Mouse (Mus musculus) embryonic facial prominence, embryonic 12.5 days (tissue): ENCODE measurements at regions not wholly inside any gene's neighbourhood (a gene's known extent, or its start where the extent isn't known, plus 50 kb on each side); places are given as distances from the start of the nearest gene placed in this dataset.

Source experiments
- ATAC-seq: fragments of 200-750 bp; cut with Nextera tagmentation; 2 replicates; pipeline ENCODE4 v1.8.0; 2017; ENCODE audit not compliant: insufficient number of reproducible peaks, insufficient read depth, low FRiP score, low TSS enrichment
- H3K27ac ChIP-seq: fragments of 300-500 bp; sonication (generic); 2 replicates; pipeline ENCODE4 v1.5.1; 2016; ENCODE audit warnings: mild to moderate bottlenecking
- H3K27me3 ChIP-seq: fragments of 300-500 bp; sonication (generic); 2 replicates; pipeline ENCODE4 v1.6.1; 2016; ENCODE audit warnings: mild to moderate bottlenecking, moderate library complexity
- H3K36me3 ChIP-seq: fragments of 300-500 bp; sonication (generic); 2 replicates; pipeline ENCODE4 v1.6.1; 2016; ENCODE audit warnings: mild to moderate bottlenecking
- H3K4me1 ChIP-seq: fragments of 300-500 bp; sonication (generic); 2 replicates; pipeline ENCODE4 v1.6.1; 2016
- H3K4me2 ChIP-seq: fragments of 300-500 bp; sonication (generic); replicated peaks from 2 replicates; pipeline ENCODE4 v1.6.1; 2016; ENCODE audit warnings: mild to moderate bottlenecking, moderate library complexity
- H3K4me3 ChIP-seq: fragments of 300-500 bp; sonication (generic); 2 replicates; pipeline ENCODE4 v1.5.1; 2016; ENCODE audit warnings: mild to moderate bottlenecking
- H3K9ac ChIP-seq: fragments of 300-500 bp; sonication (generic); 2 replicates; pipeline ENCODE4 v1.6.1; 2016; ENCODE audit warnings: mild to moderate bottlenecking, moderate library complexity
- H3K9me3 ChIP-seq: fragments of 300-500 bp; sonication (generic); 2 replicates; pipeline ENCODE4 v1.6.1; 2016; ENCODE audit warnings: mild to moderate bottlenecking, moderate library complexity
- WGBS: fragments of 180-500 bp; shearing (Covaris S2); methylation state at CpG from one replicate; pipeline ENCODE4 v1.1.7; 2016; 5-methylcytosine and 5-hydroxymethylcytosine counted together

- H3K27me3 ChIP-seq, result no peaks in the 10 kb centered on the region
- H3K4me2 ChIP-seq, result no peak overlapping the region
- ATAC-seq, result no peak
- no peak overlapping the region for H3K4me3 ChIP-seq
- H3K4me1 ChIP-seq, result no peaks in the 10 kb centered on the region
- H3K9ac ChIP-seq, result no peak overlapping the region
- no peaks in the 10 kb centered on the region for H3K36me3 ChIP-seq
- 73% methylated on average over 6 of the region's 6 CpGs for WGBS
- H3K27ac ChIP-seq, result no peak overlapping the region
- no peaks in the 10 kb centered on the region for H3K9me3 ChIP-seq
Measured at GRCm38 (mm10) chr3:143417401-143417800, 535.6 kb upstream of the Pkn2 start.

DNA sequence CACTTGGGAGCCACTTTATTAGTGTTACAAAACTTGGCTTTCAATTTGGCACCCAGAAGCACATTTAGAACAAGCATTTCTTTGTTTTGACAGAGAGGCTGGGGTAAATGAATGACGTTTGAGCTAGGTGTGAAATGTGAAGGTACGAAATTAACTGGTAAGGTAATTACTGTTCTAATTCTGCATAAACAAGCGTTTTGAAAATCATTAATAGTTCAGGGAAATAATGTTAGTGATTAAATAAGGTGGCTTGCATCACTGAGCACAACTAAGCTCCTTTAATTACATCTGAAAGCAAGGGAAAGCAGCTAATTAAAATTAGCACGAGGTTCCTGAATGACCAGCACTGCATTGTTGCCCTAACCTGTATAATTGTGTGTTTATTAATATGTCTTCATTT lies 529.9 kb upstream of the Pkn2 start:
- WGBS, result 50% methylated on average over 4 of the region's 4 CpGs
- H3K9me3 ChIP-seq, result no peaks in the 10 kb centered on the region
- no peaks in the 10 kb centered on the region for H3K36me3 ChIP-seq
- no peak overlapping the region for H3K4me3 ChIP-seq
- H3K27ac ChIP-seq, result no peak overlapping the region
- H3K4me2 ChIP-seq, result no peak overlapping the region
- H3K27me3 ChIP-seq, result no peaks in the 10 kb centered on the region
- H3K4me1 ChIP-seq, result no peaks in the 10 kb centered on the region
- no peak for ATAC-seq
- H3K9ac ChIP-seq, result no peak overlapping the region

DNA sequence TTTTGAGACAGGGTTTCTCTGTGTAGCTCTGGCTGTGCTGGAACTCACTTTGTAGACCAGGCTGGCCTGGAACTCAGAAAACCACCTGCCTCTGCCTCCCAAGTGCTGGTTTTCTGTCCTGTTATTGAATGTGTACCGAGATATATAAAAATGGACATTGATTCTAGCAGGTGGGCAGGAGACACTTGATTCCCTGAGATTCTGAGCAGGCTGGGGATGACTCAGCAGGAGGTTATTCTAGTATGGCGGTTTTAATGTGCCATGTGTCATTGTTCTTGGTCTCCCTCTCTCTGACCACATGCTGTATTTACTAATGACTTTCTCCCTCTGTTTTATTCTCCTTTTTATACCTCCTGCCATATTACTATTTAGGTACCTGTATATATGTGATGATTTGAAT lies 517.2 kb upstream of the Pkn2 start:
- 79% methylated on average over 2 of the region's 2 CpGs for WGBS
- ATAC-seq, result no peak
- H3K27me3 ChIP-seq, result no peaks in the 10 kb centered on the region

GRCm38 (mm10) chr3:143384357-143384756 lies 502.6 kb upstream of the Pkn2 start:
- Histone ChIP-seq H3K4me2 (no peak overlapping the region), H3K36me3 (no peaks in the 10 kb centered on the region), H3K9me3 (0 out of 2 replicates have a peak, but pooled peaks cover 2% of the 10 kb centered on the region), H3K4me1 (no peaks in the 10 kb centered on the region), H3K4me3 (no peak overlapping the region), H3K27ac (no peak overlapping the region), H3K9ac (no peak overlapping the region), H3K27me3 (no peaks in the 10 kb centered on the region)
- no peak for ATAC-seq
- WGBS, result 80% methylated on average over 1 of the region's 1 CpGs

More for the DNA sequence above, 517.2 kb upstream of the Pkn2 start:
- Histone ChIP-seq H3K27ac (no peak overlapping the region), H3K9me3 (no peaks in the 10 kb centered on the region), H3K9ac (no peak overlapping the region), H3K4me1 (no peaks in the 10 kb centered on the region), H3K4me2 (no peak overlapping the region), H3K4me3 (no peak overlapping the region), H3K36me3 (no peaks in the 10 kb centered on the region)

DNA sequence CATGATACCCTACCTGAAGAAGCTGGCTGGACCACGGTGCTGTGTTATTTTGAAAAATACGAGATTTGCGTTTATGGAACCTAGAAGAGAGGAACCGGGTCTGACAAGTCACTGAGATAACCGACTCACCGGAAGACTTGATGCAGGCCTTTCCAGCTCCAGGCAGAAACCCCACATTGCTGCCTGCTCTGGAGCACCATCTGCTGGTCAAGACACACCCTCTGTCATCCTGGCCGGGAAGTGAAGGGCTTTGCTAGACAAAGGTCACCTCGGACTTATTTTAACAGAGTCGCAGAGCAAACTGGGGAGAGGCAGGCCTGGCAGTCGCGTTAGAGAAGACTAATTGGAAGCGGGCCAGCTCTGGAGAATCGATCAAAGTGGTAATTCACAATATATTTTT lies 497.4 kb upstream of the Pkn2 start:
- H3K36me3 ChIP-seq, result no peaks in the 10 kb centered on the region
- WGBS, result 13% methylated on average over 13 of the region's 13 CpGs
- H3K27me3 ChIP-seq, result no peaks in the 10 kb centered on the region
- H3K27ac ChIP-seq, result no peak overlapping the region
- H3K4me2 ChIP-seq, result no peak overlapping the region
- H3K4me1 ChIP-seq, result 0 out of 2 replicates have a peak, but pooled peaks cover 5% of the 10 kb centered on the region
- H3K4me3 ChIP-seq, result no peak overlapping the region
- H3K9me3 ChIP-seq, result 0 out of 2 replicates have a peak, but pooled peaks cover 2% of the 10 kb centered on the region
- ATAC-seq, result 0 out of 2 replicates have a peak, but pooled peaks have one; percentile 60
- no peak overlapping the region for H3K9ac ChIP-seq

- H3K4me3 ChIP-seq, result no peak overlapping the region
- H3K9me3 ChIP-seq, result no peaks in the 10 kb centered on the region
- no peak overlapping the region for H3K4me2 ChIP-seq
- no peak overlapping the region for H3K27ac ChIP-seq
- H3K4me1 ChIP-seq, result 0 out of 2 replicates have a peak, but pooled peaks cover 5% of the 10 kb centered on the region
- H3K9ac ChIP-seq, result no peak overlapping the region
- H3K36me3 ChIP-seq, result no peaks in the 10 kb centered on the region
- WGBS, result 91% methylated on average over 5 of the region's 5 CpGs
- no peak for ATAC-seq
- no peaks in the 10 kb centered on the region for H3K27me3 ChIP-seq
Measured at GRCm38 (mm10) chr3:143377446-143377845, 495.6 kb upstream of the Pkn2 start.

- Histone ChIP-seq H3K4me2 (no peak overlapping the region), H3K36me3 (no peaks in the 10 kb centered on the region), H3K27ac (peak overlapping the region; percentile 61; the same call in 1 of the 2 replicates), H3K9me3 (no peaks in the 10 kb centered on the region), H3K9ac (no peak overlapping the region), H3K27me3 (no peaks in the 10 kb centered on the region), H3K4me1 (0 out of 2 replicates have a peak, but pooled peaks cover 5% of the 10 kb centered on the region), H3K4me3 (no peak overlapping the region)
- ATAC-seq, result no peak
- WGBS, result 24% methylated on average over 10 of the region's 10 CpGs
Measured at GRCm38 (mm10) chr3:143375527-143376061, 493.8 kb upstream of the Pkn2 start.

DNA sequence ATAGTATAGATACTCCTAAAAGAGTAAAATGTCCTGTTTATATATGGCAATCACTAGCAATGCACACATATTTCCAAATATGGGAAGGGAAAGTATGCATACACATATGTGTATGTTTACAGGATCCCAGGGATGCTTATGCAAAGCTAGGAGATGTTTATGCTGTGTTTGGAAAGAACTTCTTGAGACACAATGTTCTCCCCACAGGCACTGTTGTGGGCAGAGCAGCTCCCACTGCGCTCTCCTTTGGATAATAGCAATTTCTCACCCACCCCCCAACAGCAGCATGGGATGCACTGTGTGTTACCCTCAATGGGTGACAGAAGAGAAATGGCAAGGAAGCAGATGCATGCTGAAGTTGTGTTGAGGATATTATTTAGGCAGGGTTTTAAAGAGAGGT lies 491.7 kb upstream of the Pkn2 start:
- WGBS, result 100% methylated on average over 1 of the region's 1 CpGs
- H3K4me2 ChIP-seq, result no peak overlapping the region
- no peak overlapping the region for H3K4me3 ChIP-seq
- H3K9ac ChIP-seq, result no peak overlapping the region
- H3K36me3 ChIP-seq, result no peaks in the 10 kb centered on the region
- ATAC-seq, result no peak
- H3K27ac ChIP-seq, result no peak overlapping the region
- no peaks in the 10 kb centered on the region for H3K27me3 ChIP-seq
- no peaks in the 10 kb centered on the region for H3K9me3 ChIP-seq
- H3K4me1 ChIP-seq, result 0 out of 2 replicates have a peak, but pooled peaks cover 5% of the 10 kb centered on the region

- ATAC-seq, result no peak
- no peak overlapping the region for H3K4me3 ChIP-seq
Measured at GRCm38 (mm10) chr3:143369002-143369401, 487.2 kb upstream of the Pkn2 start.

GRCm38 (mm10) chr3:143340032-143340431 lies 458.2 kb upstream of the Pkn2 start:
- whole genome bisulfite sequencing, result 85% methylated on average over 7 of the region's 7 CpGs
- no peaks in the 10 kb centered on the region for H3K27me3 ChIP-seq

More at GRCm38 (mm10) chr3:143369002-143369401, 487.2 kb upstream of the Pkn2 start:
- no peak overlapping the region for H3K9ac ChIP-seq
- 84% methylated on average over 1 of the region's 1 CpGs for WGBS
- no peaks in the 10 kb centered on the region for H3K27me3 ChIP-seq
- no peak overlapping the region for H3K4me2 ChIP-seq
- no peaks in the 10 kb centered on the region for H3K36me3 ChIP-seq
- no peaks in the 10 kb centered on the region for H3K9me3 ChIP-seq
- no peaks in the 10 kb centered on the region for H3K4me1 ChIP-seq
- no peak overlapping the region for H3K27ac ChIP-seq

GRCm38 (mm10) chr3:143333339-143333738 lies 451.5 kb upstream of the Pkn2 start:
- 87% methylated on average over 3 of the region's 3 CpGs for whole genome bisulfite sequencing
- no peak for ATAC-seq
- H3K4me2 ChIP-seq, result no peak overlapping the region

More at GRCm38 (mm10) chr3:143340032-143340431, 458.2 kb upstream of the Pkn2 start:
- H3K36me3 ChIP-seq, result no peaks in the 10 kb centered on the region
- H3K4me2 ChIP-seq, result no peak overlapping the region
- ATAC-seq, result no peak
- no peak overlapping the region for H3K27ac ChIP-seq
- no peak overlapping the region for H3K9ac ChIP-seq
- no peak overlapping the region for H3K4me3 ChIP-seq
- no peaks in the 10 kb centered on the region for H3K4me1 ChIP-seq
- H3K9me3 ChIP-seq, result no peaks in the 10 kb centered on the region

DNA sequence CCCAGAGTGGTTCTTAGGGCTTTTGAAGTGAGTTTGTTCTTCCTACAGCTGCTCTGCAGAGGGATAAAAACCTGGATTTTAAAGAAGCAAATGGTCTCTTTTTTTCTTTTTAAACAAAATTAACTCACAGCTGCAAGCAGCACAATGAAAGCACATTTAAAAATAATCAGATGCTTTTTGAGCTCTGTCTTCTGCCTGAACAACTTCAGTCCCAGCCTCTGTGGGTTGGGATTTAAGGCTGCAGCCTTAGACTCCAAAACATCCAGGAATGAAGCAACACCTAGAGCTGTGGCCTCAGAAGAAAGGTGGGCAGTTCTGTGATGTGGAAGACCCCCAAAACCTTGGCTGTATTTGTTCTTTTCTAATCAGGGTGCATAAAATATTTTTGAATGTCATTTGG lies 446.7 kb upstream of the Pkn2 start:
- Histone ChIP-seq H3K36me3 (no peaks in the 10 kb centered on the region), H3K27ac (no peak overlapping the region), H3K9ac (no peak overlapping the region), H3K9me3 (no peaks in the 10 kb centered on the region), H3K27me3 (no peaks in the 10 kb centered on the region), H3K4me3 (no peak overlapping the region), H3K4me1 (no peaks in the 10 kb centered on the region), H3K4me2 (no peak overlapping the region)
- ATAC-seq, result no peak

More at GRCm38 (mm10) chr3:143333339-143333738, 451.5 kb upstream of the Pkn2 start:
- Histone ChIP-seq H3K9me3 (no peaks in the 10 kb centered on the region), H3K4me3 (no peak overlapping the region), H3K27ac (no peak overlapping the region), H3K27me3 (no peaks in the 10 kb centered on the region), H3K4me1 (no peaks in the 10 kb centered on the region), H3K36me3 (no peaks in the 10 kb centered on the region), H3K9ac (no peak overlapping the region)
